Mouse (Mus musculus) c-Kit-positive CD71-positive TER-119-positive erythroid progenitor cells, embryonic 14.5 days (primary cell): ENCODE measurements around the gene Nek8.

Experiments used
- DNase-seq: peaks from one replicate; pipeline ENCODE4 v3.0.0-alpha.2; 2013; ENCODE audit warnings: low spot score

Nek8 gene

DNA sequence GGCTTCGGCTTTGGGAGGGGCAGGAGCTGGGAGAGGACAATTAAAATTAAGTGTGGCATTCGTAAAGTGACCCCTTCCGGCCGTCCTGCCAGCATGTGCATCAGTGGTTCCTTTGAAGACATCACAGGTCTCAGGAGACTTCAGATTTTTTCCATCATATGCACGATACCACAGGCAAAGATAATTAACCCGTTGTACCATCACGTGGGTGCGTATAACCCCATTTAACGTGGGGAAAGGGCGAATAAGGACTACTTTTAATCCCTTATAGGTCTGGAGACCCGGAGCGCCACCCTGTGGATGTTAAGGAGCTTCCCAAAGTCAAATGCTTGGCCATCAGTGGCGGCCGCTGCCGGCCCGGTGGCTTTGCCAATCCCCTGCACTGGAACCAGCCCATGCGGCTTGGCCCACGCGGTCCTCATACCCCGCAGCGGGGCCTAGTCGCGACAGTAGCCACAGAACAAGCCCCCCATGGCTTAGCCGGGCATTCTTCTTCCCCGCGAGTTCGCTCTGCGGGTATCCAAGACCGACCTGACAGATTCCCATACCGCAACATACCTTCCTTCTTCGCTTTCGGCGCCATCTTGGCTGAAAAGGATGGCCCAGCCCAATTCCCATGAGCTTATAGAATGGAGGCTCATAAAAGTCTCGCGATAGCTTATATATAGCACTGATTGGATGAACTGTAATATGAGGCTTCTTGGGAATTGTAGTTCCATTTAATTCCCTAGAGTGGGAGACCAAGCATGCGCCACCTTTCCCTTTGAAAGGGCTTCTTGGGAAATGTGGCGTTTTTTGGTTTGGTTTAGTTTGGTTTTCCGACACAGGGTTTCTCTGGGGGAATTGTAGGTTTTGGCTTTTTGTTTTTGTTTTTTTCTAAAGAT, 6.7 kb upstream of the Nek8 start, which contains the start of gene Rpl23a:
Rpl23a (minus strand) TSS at position 624 of the 884 bp plus-strand sequence.
- DNase-seq, result peak; percentile 88

- no peak for DNase-seq
Observed at GRCm38 (mm10) chr11:78182450-78182849, 6.0 kb upstream of the Nek8 start.

DNA sequence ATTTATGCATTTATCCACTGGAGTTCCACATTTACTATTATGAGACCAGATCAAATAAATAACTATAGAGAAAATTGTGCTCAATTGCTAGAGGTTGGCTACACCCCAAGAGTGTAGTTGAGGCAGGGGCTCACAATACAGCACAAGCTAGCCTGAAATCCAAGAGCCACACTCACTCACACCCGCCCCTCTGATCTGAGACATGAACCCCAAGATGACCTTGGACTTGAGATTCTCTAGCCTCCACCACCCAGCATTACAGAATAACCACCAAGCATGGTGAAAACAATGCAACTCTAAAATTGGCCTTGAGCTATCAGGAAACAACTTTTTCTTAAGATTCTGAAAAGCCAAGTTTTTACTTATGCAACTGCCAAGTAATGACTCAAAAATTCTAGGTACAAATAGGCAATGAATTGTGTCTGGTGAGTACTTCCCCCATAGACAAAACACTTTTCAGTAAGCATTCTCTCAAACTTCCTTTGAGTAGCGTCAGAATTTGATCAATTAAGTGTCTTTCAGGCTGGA, 5.4 kb upstream of the Nek8 start:
- no peak for DNase-seq

- no peak for DNase-seq
Observed at GRCm38 (mm10) chr11:78180081-78180761, 3.7 kb upstream of the Nek8 start.

- DNase-seq, result no peak
Observed at GRCm38 (mm10) chr11:78179438-78179999, 3.0 kb upstream of the Nek8 start.

- DNase-seq, result no peak
Observed at GRCm38 (mm10) chr11:78178859-78179437, 2.5 kb upstream of the Nek8 start.

DNA sequence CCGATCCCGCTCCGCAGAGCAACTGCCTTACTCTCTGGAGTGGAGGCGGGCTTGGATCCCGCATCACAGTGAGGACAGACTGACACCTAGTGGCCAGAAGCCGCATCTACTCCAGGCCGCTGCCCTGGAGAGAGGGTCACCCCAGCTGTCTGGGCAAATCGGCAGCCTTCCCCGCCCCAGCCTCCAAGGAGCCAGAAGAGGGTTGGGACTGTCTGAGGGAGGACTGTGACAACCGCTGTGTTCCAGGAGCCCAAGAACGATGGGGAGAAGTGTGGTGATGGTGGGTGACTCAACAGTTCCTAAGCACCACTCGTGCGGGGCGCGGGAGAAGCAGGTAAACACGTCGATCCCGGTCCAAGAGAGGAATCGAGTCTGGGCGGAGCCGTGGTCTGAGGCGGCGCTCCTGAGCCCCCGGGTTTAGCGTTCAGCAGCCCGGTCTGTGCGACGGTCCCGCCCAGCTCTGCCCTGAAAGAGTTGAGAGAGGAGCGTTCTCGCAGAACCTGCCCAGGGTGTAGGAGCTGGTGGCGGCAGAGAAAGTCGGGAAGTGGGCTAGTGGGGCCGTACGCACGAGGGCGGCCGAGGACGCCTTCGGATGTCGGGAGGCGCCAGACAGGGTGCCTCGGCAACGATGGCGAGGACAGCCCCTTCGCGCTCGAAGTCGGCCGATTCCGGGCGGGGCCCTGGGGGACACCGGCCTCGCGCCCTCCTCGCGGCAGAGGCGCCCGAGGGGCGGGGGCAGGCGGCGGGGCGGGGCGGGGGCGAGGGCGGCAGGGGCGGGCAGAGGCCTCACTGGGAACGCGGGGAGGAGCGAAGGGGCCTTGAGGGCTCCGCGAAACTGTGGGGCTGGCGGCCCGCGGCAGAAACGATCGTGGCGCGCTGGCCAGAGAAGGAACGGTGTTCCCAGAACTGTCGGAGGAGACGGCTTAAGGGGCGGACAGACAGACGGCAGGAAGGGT, 1.7 kb upstream of the Nek8 start:
- peak; percentile 95 for DNase-seq

GRCm38 (mm10) chr11:78177437-78177836, 962 bp upstream of the Nek8 start:
- DNase-seq, result no peak

- DNase-seq, result no peak
Observed at GRCm38 (mm10) chr11:78176905-78177331, 443 bp upstream of the Nek8 start.

DNA sequence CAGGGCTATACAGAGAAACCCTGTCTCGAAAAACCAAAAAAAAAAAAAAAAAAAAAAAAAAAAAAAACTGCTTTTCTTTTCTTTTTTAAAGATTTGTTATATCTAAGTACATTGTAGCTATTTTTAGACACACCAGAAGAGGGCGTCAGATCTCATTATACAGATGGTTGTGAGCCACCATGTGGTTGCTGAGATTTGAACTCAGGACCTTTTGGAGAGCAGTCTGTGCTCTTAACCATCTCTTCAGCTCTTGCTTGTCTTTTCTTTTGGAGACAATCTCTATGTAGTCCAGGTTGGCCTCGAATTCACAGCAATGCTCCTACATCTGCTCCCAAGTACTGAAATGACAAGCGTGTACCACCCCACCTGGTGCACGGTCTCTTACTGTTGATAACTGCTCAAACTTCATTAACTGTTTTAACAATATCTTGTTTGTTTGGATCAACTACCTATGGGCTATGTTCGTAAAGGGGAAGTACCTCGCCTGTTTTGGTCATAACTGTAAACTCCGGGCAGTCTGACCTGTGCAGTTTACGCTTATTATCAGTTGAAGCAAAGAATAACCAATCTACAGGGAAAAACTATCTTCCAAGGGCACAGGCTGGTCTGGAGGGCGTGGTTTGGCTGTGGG, 589 bp downstream of the Nek8 start:
- peak; percentile 98 for DNase-seq

DNA sequence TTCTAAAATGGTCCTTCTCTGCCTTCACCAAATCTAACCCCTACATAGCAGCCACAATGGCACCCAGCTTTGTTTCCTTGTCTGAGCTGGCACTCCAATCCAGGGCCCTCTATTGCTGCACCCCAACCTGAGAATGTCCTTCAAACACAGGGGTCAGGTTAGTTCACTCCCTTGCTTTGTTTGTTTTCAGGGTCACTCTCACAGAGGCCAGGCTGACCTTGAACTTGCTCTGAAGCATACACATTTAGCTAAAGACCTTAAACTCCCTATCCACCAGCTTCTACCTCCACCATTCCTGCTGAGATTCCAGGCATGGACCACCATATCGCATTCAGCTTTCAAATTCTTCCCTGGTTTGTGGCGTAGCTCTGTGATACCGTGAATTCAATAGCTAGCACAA, 2.0 kb downstream of the Nek8 start:
- DNase-seq, result no peak

DNA sequence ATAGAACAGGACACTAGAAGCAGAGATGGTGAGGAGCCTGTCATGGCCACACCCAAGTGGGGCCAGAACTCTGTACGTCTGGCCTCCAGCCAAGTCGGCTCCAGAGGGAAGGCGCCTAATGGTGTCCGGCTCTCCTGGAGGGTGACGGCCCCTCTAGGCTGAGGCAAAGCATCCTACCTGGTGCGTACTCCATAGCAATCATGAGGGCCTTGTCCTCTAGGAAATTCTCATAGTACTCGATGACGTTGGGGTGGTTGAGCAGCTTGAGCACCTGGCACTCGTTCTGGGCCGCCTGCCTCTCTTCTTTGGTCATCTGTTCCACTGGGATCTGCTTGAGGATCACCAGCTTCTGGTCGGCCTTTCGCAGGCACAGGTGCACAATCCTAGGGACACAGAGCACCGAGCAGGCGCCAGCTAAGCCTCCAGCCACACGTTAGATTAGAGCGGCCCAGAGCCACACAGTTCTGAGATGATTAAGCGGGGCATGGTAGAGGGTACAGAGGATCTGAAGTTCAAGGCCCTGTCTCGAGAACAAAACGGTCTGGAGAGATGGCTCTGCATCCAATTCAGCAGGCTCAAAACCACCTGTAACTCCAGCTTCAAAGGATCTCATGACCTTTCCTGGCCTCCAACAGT, 3.6 kb downstream of the Nek8 start:
- DNase-seq, result no peak

- DNase-seq, result no peak
Observed at GRCm38 (mm10) chr11:78172034-78172747, 4.3 kb downstream of the Nek8 start.

- DNase-seq, result no peak
Observed at GRCm38 (mm10) chr11:78171328-78171727, 5.1 kb downstream of the Nek8 start.

DNA sequence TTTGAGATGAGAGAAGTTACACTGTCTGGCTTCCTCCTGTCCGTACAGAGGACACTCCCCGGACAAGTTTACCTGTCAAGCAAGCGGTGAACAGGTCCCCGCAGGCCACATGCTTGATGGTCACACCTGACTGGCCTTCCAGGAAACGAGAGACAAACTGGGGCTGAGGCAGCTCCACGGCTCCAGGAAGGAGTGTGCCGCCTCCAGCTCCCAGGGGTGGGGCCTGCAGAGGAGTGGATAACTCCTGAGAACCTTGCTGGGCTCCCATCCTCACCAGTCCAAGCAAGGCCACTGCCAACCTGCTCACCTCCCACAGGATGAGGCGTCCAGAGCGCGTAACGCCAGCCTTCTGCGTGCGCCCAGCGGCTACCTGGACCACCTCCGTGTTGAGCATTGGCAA, 6.2 kb downstream of the Nek8 start:
- DNase-seq, result no peak

DNA sequence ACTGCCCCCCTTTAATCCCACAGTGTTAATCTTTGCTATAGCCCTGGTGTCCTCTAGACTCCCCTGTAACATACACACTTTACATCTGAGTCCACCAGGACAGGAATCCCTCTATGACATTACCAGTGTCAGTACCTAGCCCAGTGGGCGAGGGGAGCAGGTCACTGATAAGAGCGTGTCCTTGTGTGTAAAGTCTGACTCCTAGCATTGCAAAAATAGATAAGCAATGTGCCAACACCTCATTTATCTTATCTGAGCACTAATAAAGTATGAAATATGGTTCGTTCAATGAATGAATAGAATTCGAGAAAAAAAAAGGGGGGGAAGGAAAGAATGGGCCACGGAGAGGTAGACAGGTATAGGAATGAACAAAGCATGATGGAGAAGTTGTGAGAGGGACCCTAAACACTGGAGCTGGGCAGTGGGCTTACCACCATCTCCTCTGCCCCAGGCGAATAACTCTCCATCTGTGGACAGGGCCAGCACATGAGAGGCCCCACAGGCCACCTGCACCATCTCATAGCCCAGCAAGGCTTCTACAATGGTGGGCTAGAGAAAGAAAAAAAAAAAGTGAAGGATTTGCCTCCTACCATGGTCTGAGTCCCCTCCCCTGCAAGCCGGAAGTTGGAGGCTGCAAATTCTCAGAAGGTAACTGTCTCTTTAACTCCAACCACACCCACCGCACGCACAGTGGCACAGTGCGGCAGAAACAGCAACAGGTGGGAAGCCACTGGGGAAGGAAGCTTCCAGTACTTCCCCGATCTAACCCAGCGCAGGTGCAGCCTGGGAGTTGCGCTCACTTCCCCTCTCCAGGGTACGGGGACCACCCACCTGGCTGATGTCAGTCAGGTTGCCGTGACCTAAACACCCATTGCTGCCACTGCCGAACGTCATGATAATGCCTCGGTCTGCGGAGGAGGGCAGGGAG, 7.7 kb downstream of the Nek8 start:
- peak; percentile 72 for DNase-seq

DNA sequence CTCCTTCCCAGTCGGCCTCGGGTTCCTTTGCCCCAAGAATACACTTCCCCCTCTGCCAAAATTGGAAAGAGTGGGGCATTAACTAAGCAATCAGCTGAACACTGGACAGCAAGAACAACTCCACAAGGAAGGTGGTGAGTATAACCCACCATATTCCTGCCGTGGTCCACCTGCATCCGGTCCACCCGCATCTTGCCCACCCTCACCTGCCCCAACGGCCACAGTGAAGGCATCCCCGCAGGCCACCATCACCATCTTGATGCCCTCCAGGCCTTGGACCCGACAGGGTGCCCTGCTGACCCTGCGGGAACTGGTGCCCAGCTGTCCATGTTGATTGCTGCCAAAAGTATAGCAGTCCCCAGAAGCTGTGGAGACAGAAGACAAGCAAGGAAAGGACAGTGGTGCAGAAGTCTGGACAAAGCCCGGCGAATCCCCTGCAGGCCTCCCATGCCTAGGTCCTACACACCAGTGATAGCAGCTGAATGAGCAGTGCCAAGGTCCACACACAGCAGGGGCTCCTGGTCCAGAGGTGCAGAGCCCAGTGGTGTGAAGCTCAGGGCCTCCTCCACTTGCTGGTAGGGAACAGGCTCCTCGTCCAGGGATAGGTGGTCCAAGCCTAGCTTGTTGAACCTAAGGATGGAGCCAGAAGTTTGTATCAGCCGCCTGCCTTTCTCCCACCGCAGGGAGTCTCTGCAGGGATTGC, 9.1 kb downstream of the Nek8 start:
- no peak for DNase-seq

DNA sequence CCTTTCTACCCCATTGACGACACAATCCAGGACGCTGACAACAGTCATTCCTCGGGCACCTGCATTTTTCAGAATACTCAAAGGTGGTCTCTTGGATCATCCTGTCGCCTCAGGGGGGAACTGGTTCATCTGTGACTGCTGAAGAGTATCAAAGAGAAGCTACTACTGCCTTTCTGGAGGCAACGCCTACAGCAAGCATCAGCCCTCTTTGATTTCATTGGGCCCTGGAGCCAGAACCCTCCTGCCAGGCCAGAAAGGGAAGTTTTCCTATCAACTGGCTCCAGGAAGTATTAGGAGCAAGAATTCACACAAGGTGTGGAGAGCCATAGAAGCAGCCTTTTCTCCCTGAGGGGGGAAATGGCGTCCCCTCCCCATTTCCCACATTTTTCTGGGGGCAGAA, 9.8 kb downstream of the Nek8 start:
- no peak for DNase-seq
